Mouse (Mus musculus) liver, embryonic 14.5 days (tissue): Measurements from ENCODE around the gene Syne3.

Experiments used
- CTCF ChIP-seq: IDR thresholded peaks from 2 replicates; pipeline ENCODE4 v1.5.1; 2016; ENCODE audit warnings: antibody characterized with exemption, low read depth, control low read depth
- EP300 ChIP-seq: IDR thresholded peaks from 2 replicates; pipeline ENCODE4 v1.6.1; 2016; ENCODE audit warnings: antibody characterized with exemption, low read depth

GRCm38 (mm10) chr12:104946231-104946630, 63.4 kb downstream of the Syne3 start:
- no peak for TF ChIP-seq CTCF
- TF ChIP-seq EP300: no peak
